Mouse (Mus musculus) brown adipose tissue, adult 24 weeks (tissue): Measurements from ENCODE around the gene Kcnb1. TPM values are rescaled to one million over a fixed set of nuclear protein-coding genes. Genes with fewer than 3 reads are reported as not detected.
A peak's percentile ranks its signal among the peaks of the same experiment; 100 is the strongest.

Experiments
- H3K27ac ChIP-seq: fragments of 200-500 bp; replicated peaks from 2 replicates; pipeline ENCODE4 v1.5.1; 2012; ENCODE audit warnings: low read depth, mild to moderate bottlenecking, low read length
- H3K4me1 ChIP-seq: fragments of 200-500 bp; 2 replicates; pipeline ENCODE4 v1.6.1; 2012; ENCODE audit warnings: low read length, mixed read lengths; ENCODE audit not compliant: control insufficient read depth, insufficient read depth, insufficient read length
- H3K4me3 ChIP-seq: fragments of 200-500 bp; 2 replicates; pipeline ENCODE4 v1.5.1; 2012; ENCODE audit warnings: low read depth, mild to moderate bottlenecking, low read length, moderate library complexity; ENCODE audit not compliant: insufficient read depth
- polyA plus RNA-seq: library from polyadenylated mRNA; stranded (reverse); fragments of >200 nt; gene quantifications from 2 replicates; pipeline ENCODE4 v1.2.4, GENCODE M21; 2012; ENCODE audit not compliant: missing spikeins, insufficient read depth, insufficient read length

The Kcnb1 gene
- polyA plus RNA-seq, 1 experiment = 48.2 TPM

GRCm38 (mm10) chr2:167112259-167112658 is 77.7 kb downstream of the Kcnb1 start:
- Histone ChIP-seq H3K27ac (no peak overlapping the region), H3K4me3 (no peak overlapping the region), H3K4me1 (no peaks in the 10 kb centered on the region)

- Histone ChIP-seq H3K27ac (no peak overlapping the region), H3K4me1 (no peaks in the 10 kb centered on the region), H3K4me3 (no peak overlapping the region)
These were observed 80.4 kb downstream of the Kcnb1 start for GRCm38 (mm10) chr2:167109506-167109905.

GRCm38 (mm10) chr2:167103546-167103945 is 86.4 kb downstream of the Kcnb1 start:
- Histone ChIP-seq H3K4me1 (no peaks in the 10 kb centered on the region), H3K4me3 (no peak overlapping the region), H3K27ac (no peak overlapping the region)

GRCm38 (mm10) chr2:167101743-167102441 is 88.1 kb downstream of the Kcnb1 start:
- peak overlapping the region; percentile 7 for H3K4me3 ChIP-seq

GRCm38 (mm10) chr2:167094688-167095087 is 95.3 kb downstream of the Kcnb1 start:
- Histone ChIP-seq H3K4me1 (no peaks in the 10 kb centered on the region), H3K4me3 (no peak overlapping the region), H3K27ac (no peak overlapping the region)

More at GRCm38 (mm10) chr2:167101743-167102441, 88.1 kb downstream of the Kcnb1 start:
- H3K27ac ChIP-seq = no peak overlapping the region
- no peaks in the 10 kb centered on the region for H3K4me1 ChIP-seq

- no peaks in the 10 kb centered on the region for H3K4me1 ChIP-seq
These were observed 96.6 kb downstream of the Kcnb1 start for GRCm38 (mm10) chr2:167093171-167093900.

GRCm38 (mm10) chr2:167090271-167090670 is 99.7 kb downstream of the Kcnb1 start:
- no peaks in the 10 kb centered on the region for H3K4me1 ChIP-seq

More at GRCm38 (mm10) chr2:167093171-167093900, 96.6 kb downstream of the Kcnb1 start:
- Histone ChIP-seq H3K4me3 (no peak overlapping the region), H3K27ac (peak overlapping the region; percentile 35; the same call in 1 of the 2 replicates)

GRCm38 (mm10) chr2:167086836-167087235 is 103.1 kb downstream of the Kcnb1 start:
- Histone ChIP-seq H3K27ac (no peak overlapping the region), H3K4me1 (no peaks in the 10 kb centered on the region), H3K4me3 (no peak overlapping the region)

More at GRCm38 (mm10) chr2:167090271-167090670, 99.7 kb downstream of the Kcnb1 start:
- H3K27ac ChIP-seq = no peak overlapping the region
- H3K4me3 ChIP-seq = no peak overlapping the region

GRCm38 (mm10) chr2:167086092-167086491 is 103.9 kb downstream of the Kcnb1 start:
- no peak overlapping the region for H3K27ac ChIP-seq
- no peaks in the 10 kb centered on the region for H3K4me1 ChIP-seq
- no peak overlapping the region for H3K4me3 ChIP-seq

GRCm38 (mm10) chr2:167081639-167082038 is 108.3 kb downstream of the Kcnb1 start:
- H3K4me3 ChIP-seq = no peak overlapping the region
- no peak overlapping the region for H3K27ac ChIP-seq
- H3K4me1 ChIP-seq = peaks cover 3% of the 10 kb centered on the region; the same call in 1 of the 2 replicates

GRCm38 (mm10) chr2:167081135-167081534 is 108.8 kb downstream of the Kcnb1 start:
- Histone ChIP-seq H3K4me3 (no peak overlapping the region), H3K4me1 (peaks cover 3% of the 10 kb centered on the region; the same call in 1 of the 2 replicates), H3K27ac (no peak overlapping the region)

- peaks cover 3% of the 10 kb centered on the region; the same call in 1 of the 2 replicates for H3K4me1 ChIP-seq
- H3K27ac ChIP-seq = no peak overlapping the region
- no peak overlapping the region for H3K4me3 ChIP-seq
These were observed 109.6 kb downstream of the Kcnb1 start for GRCm38 (mm10) chr2:167080387-167080786.

- Histone ChIP-seq H3K4me1 (peaks cover 3% of the 10 kb centered on the region; the same call in 1 of the 2 replicates), H3K4me3 (no peak overlapping the region), H3K27ac (no peak overlapping the region)
These were observed 110.3 kb downstream of the Kcnb1 start for GRCm38 (mm10) chr2:167079535-167080257.

- no peak overlapping the region for H3K4me3 ChIP-seq
- no peak overlapping the region for H3K27ac ChIP-seq
- peaks cover 3% of the 10 kb centered on the region; the same call in 1 of the 2 replicates for H3K4me1 ChIP-seq
These were observed 110.9 kb downstream of the Kcnb1 start for GRCm38 (mm10) chr2:167078931-167079495.

- no peak overlapping the region for H3K27ac ChIP-seq
- H3K4me1 ChIP-seq = peaks cover 3% of the 10 kb centered on the region; the same call in 1 of the 2 replicates
- H3K4me3 ChIP-seq = no peak overlapping the region
These were observed 111.5 kb downstream of the Kcnb1 start for GRCm38 (mm10) chr2:167078486-167078885.
